Mouse (Mus musculus): ENCODE measurements around the gene Slc36a4.

DNA sequence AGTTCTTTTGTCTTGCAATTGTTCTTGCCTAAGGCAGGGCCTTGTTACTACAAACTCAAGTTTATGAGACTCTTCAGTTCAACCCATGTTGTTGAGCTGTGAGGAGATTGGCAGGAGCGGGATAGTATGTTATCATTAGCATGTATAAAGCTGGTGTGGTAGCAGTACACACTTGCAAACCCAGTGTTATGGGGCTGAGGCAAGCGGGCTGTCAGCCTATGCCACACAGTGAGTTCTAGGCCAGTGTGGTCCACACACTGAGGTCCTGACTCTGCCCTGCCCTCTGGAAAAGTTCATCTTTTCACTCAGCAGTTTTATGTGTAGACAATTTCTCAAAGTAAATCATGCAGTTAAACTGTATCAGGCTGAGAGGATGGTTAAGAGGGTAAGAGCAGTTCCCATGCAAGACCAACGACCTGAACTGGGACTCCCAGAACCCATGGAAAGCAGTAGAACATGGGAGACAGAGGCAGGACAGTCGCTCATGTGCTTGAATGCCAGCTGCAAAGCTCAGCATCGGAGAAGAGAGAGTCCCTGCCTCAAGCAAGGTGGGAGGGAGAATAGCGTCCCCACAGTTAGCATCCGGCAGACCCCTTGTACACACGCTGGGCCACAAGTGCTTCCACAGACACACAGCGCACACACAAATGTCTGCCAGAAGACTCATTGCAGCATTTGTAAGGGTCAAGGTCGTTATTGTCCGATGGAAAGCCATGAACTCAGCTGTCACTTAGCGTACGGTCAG lies 1.5 kb downstream of the Slc36a4 start:
- no peak for TF ChIP-seq CTCF (IDR thresholded peaks at IDR 0.05; ENCODE audit: borderline replicate concordance, control insufficient read depth, extremely low read depth, insufficient read depth, low read length, poor library complexity)
- no peak for TF ChIP-seq POLR2A (IDR thresholded peaks at IDR 0.05; ENCODE audit: control insufficient read depth, extremely low read depth, insufficient read depth, low read length, poor library complexity)
